Mouse (Mus musculus): ENCODE data around the gene Klhl10.

Klhl10 gene

GRCm38 (mm10) chr11:100441797-100442196, at the start of gene Klhl10, which contains the start of gene Nt5c3b:
Gene Klhl10, plus strand, starts transcription at chr11:100441917.
Gene Nt5c3b, minus strand, starts transcription at chr11:100441808.
- no peak for DNase-seq

DNA sequence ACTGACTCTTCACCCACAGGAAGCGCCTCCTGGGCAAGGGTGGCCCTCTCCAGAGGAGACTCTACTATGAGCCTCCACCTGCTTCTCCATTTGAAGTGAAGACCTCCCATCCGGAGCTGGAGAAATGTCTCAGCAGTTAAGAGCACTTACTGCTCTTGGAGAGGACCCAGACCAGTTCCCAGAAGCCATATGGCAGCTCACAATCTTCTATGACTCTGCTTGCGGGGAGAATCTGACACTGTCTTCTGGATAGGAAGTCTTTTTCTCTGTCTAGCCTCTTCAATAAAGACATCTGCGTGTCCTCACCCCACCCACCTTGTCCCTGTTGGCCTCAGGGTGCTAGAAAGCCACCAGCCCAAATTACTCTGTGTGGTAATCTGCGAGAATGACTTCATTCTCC, 48.8 kb upstream of the Klhl10 start:
- DNase-seq, result no peak

DNA sequence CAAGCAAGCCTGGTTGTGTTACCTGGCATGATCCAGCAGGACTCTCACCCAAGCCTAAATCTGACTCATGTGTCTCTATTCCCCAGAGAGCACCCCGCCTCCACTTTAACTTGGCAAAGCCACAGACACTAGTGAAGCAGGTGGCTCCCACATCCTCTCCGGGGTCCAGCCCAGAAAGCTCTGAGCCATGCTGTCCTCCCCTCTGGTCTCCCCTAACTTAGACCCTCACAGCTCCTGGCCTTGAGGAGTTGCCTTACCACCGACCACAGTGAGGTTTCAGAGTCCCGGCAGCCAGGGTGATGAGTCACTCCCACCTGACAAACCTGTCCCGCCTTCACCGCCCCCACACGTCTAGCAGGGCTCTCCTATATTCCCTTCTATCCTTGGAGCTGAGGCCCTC, 48.0 kb upstream of the Klhl10 start:
- no peak for DNase-seq

- DNase-seq, result no peak
Measured at GRCm38 (mm10) chr11:100394353-100395074, 47.2 kb upstream of the Klhl10 start.

GRCm38 (mm10) chr11:100395200-100395599, 46.5 kb upstream of the Klhl10 start:
- peak; percentile 86 for DNase-seq

GRCm38 (mm10) chr11:100395861-100396631, 45.7 kb upstream of the Klhl10 start:
- peak; percentile 75 for DNase-seq

GRCm38 (mm10) chr11:100396886-100397599, 44.7 kb upstream of the Klhl10 start:
- peak; percentile 63 for DNase-seq

DNA sequence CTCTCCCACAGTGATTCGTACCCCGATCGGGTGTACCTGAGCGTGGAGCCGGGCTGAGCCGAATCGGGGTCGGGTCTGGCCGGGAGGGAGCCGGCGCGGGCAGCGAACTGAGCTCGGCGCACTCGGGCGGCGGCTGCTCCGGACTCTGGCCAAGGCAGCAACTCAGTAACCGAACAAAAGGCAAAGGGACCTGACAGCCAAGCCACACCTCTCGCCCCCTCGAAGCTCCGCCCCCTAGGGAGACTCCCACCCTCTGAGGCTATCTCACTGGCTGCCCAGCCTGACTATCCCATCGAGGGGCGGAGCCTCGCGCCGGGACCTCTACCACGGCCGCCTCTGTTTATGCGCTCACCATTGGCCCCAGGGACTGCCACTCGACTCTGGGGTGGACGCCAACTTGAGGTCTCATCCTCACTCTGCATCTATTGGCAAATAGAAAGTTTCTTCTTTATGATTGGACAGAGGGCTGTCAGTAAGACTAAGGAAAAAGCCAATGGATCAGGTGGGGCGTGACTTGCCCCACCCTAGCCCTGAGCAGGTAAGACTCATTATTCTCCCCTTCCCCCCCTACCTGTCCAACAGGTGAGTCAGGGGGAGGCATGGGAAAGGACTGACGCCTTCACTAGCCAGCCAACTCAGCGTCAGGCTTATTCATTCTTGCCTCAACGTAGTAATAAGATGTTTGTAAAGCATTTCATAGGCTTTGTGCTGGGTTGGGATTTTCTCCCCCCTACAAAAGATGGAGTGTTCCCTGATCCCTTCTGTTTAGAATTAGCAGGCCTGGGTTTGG, 43.9 kb upstream of the Klhl10 start, which contains the start of gene Jup:
Jup (minus strand) TSS at position 164 of the 790 bp plus-strand sequence.
- peak; percentile 100 for DNase-seq

DNA sequence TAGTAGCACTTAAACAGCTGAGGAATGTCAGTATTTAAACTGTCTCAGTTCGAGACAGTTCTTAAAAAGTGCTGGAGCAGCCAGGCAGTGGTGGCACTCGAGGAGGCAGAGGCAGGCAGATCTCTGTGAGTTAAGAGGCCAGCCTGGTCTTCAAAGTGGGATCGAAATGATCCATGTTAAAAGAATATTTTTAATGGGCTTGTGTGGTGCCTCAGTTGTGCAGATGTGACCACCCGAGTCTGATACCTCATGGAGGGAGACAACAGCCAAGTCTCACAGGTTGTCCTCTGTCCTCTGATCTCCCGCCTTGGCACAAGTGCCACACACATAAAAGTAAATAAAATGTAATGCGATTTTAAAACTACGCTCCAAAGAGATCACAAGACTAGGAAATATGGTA, 43.2 kb upstream of the Klhl10 start:
- DNase-seq, result no peak

DNA sequence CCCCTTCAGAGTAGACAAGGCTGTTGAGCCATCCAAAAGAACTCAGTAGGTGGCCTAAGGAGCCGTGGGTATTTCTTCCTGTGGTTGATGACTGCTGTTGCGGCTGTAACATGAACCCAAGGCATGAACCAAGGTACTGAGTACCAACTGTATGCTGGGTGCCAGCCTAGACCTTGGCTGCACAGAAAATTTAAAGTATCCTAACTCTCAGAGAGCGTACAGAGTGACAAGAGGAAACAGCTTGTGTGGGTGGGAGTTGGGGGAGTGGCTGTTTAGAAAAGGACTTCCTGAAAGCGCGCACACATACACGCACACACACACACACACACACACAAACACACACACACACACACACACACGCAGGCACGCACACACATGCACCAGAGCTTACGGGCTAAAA, 42.4 kb upstream of the Klhl10 start:
- peak; percentile 77 for DNase-seq

GRCm38 (mm10) chr11:100399727-100400538, 41.8 kb upstream of the Klhl10 start:
- no peak for DNase-seq

DNA sequence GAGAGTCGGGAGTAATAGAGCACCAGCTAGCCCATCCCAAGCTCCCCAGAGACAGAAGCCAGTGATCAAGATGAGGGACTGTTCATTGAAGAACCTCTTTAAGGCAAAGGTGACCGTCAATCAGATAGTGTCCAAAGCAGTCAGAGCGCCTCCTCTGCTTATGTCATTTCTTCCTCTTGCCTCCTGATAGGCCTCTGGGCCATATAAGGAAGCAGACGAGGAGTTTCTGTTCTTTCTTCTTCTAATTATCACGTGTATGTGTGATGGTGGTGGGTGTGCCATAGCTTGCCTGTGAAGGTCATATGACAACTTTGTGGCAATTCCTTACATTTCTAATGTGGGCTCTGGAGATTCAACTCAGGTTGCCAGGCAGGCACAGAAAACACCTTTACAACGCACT, 40.9 kb upstream of the Klhl10 start:
- no peak for DNase-seq

DNA sequence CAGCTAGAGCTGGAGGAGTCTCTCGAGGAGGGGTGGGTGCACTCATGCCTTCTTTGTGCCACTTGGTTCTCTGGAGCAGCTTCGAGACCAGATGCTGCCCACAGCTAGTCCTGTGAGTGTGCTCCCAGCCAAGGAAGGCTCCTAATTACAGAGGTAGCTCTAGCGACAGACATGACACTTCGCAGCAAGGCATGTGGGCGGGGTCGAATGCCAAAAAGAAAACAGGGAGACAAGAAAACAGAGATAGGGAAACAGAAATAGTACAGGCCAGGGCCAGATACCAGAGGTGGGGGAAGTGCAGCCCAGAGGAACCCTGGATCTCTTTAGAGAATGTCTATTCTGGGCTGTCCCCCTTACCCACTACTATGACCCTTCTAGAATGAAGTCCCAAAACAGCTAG, 39.5 kb upstream of the Klhl10 start:
- no peak for DNase-seq

DNA sequence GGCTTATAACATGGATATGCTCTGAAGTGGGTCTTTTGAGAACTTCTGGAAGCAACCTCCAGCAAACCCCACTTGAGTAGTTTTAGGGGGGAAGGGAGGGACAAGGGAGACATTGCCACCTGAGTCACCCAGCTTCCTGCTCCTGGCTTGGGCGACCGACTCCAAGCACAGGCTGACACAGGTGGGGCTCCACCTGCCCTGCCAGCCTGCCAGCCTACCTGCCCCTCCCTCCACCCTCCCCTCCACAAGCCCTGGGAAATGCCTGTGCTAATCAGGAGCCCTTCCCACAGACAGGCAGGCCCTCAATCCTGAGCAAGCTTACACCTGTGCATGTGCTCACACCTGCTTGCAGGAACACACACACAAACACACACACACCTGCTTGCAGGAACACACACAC, 39.0 kb upstream of the Klhl10 start:
- peak; percentile 56 for DNase-seq

- no peak for DNase-seq
Measured at GRCm38 (mm10) chr11:100403445-100404134, 38.1 kb upstream of the Klhl10 start.

- no peak for DNase-seq
Measured at GRCm38 (mm10) chr11:100404456-100405074, 37.2 kb upstream of the Klhl10 start.

DNA sequence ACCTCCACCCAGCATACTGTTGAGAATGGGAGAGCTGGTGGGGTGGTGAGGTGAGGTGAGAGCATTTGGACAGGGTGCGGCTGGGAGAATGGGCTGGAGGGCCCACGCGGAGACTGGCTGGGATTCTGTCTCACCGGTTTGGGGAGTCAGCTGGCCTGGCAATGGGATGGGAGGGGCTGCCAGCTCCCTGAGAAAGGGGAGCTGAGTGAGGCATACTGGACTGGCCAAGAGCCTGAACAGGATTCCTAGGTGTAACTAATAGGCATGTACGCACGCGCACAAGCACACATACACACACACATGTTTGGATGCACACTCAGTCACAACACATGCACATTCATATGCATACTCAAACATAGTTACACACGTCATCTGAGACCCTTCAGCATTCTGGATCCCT, 35.4 kb upstream of the Klhl10 start:
- DNase-seq, result no peak

- DNase-seq, result no peak
Measured at GRCm38 (mm10) chr11:100406995-100407705, 34.6 kb upstream of the Klhl10 start.

DNA sequence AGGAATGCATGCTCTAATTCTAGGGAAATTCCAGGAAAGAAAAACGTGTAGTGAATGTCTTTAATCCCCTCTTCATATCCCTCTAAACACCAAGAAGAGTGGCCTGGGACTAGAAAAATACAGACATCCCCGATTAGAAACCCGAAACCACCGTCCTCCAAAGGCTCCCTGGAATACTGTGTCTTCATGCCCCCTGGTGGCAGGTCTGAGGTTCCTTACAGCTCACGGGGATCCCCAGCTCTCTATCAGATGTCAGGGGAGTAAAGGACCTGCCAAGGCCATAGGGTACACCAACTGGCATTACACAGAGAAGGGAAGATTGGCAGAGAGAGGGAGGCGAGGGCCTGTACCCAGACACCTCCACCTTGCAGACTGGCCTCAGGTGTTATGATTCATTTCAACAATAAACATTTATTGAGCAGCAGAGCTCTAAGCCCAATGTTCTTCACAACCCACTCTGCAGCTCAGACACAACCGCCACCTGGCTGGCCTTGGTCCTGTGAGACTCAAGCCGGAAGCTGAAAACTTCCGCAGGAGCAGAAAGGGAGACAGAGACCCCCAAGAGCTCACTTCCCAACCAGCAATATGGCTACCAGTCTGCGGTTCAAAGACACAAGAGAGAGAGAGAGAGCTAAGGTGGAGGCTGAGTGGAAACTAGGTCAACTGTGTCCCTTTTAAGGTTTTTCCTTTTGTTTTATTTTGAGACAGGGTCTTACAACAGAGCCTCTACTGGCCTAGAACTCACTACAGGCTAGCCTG, 33.5 kb upstream of the Klhl10 start:
- peak; percentile 89 for DNase-seq
